Mouse (Mus musculus) MEL (cell line): ENCODE measurements around the gene Olfr462. TPM values are rescaled to one million over a fixed set of nuclear protein-coding genes. Genes with fewer than 3 reads are reported as not detected.

ENCODE experiments used
- DNase-seq: peaks from one replicate; pipeline ENCODE4 v3.0.0; 2011; ENCODE audit warnings: low read depth, low spot score
- H3K27ac ChIP-seq: 2 replicates; pipeline ENCODE4 v1.5.1; 2012; ENCODE audit warnings: low read depth, mild to moderate bottlenecking, control low read depth, low read length, moderate library complexity; ENCODE audit not compliant: control insufficient read depth
- H3K27me3 ChIP-seq, 2 experiments: fragments of 150-350 bp in 1 of 2; sonication (generic) in 1 of 2; 2 replicates each; pipeline ENCODE4 v1.6.1; 2012; ENCODE audit warnings: low read length in 2 of 2, mild to moderate bottlenecking in 2 of 2, improper control_type of control experiment in 1 of 2, moderate library complexity in 1 of 2; ENCODE audit not compliant: insufficient read depth in 2 of 2, control insufficient read depth in 1 of 2
- H3K36me3 ChIP-seq, 2 experiments: 2 replicates each; pipeline ENCODE4 v1.6.1; 2012 to 2014; ENCODE audit warnings: low read length in 2 of 2, improper control_type of control experiment in 1 of 2, inconsistent platforms in 1 of 2, mild to moderate bottlenecking in 1 of 2; ENCODE audit not compliant: insufficient read depth in 2 of 2, control insufficient read depth in 1 of 2
- H3K4me1 ChIP-seq, 2 experiments: fragments of 150-350 bp in 1 of 2; sonication (generic) in 1 of 2; 2 replicates each; pipeline ENCODE4 v1.6.1; 2012; ENCODE audit warnings: low read length in 2 of 2, improper control_type of control experiment in 1 of 2, mild to moderate bottlenecking in 1 of 2; ENCODE audit not compliant: insufficient read depth in 2 of 2, control insufficient read depth in 1 of 2
- H3K4me3 ChIP-seq, 2 experiments: fragments of 150-350 bp in 1 of 2; sonication (generic) in 1 of 2; 2 replicates each; pipeline ENCODE4 v1.5.1; 2012; ENCODE audit warnings: low read depth in 2 of 2, low read length in 2 of 2, mild to moderate bottlenecking in 2 of 2, moderate library complexity in 2 of 2, control low read depth in 1 of 2, improper control_type of control experiment in 1 of 2; ENCODE audit not compliant: control insufficient read depth in 1 of 2, insufficient read depth in 1 of 2
- H3K79me2 ChIP-seq: 2 replicates; pipeline ENCODE4 v1.6.1; 2012; ENCODE audit warnings: mild to moderate bottlenecking, low read length, moderate library complexity; ENCODE audit not compliant: control insufficient read depth, poor library complexity, insufficient read depth
- H3K9ac ChIP-seq: 2 replicates; pipeline ENCODE4 v1.6.1; 2012; ENCODE audit warnings: low read depth, mild to moderate bottlenecking, control low read depth, low read length, moderate library complexity; ENCODE audit not compliant: control insufficient read depth, poor library complexity, severe bottlenecking
- H3K9me3 ChIP-seq: fragments of 150-350 bp; sonication (generic); replicated peaks from 2 replicates; pipeline ENCODE4 v1.6.1; 2012; ENCODE audit warnings: mild to moderate bottlenecking, low read length, improper control_type of control experiment, moderate library complexity; ENCODE audit not compliant: insufficient read depth
- BHLHE40 ChIP-seq: IDR thresholded peaks from 2 replicates; pipeline ENCODE4 v1.6.1; 2012; ENCODE audit warnings: low read depth, mild to moderate bottlenecking, inconsistent platforms, low read length, improper control_type of control experiment, borderline replicate concordance
- HCFC1 ChIP-seq: IDR thresholded peaks from 2 replicates; pipeline ENCODE4 v1.6.1; 2012; ENCODE audit warnings: low read depth, mild to moderate bottlenecking, inconsistent platforms, low read length, improper control_type of control experiment, moderate library complexity
- KAT2A ChIP-seq: conservative IDR thresholded peaks from 2 replicates; pipeline ENCODE4 v1.6.1; 2012; ENCODE audit warnings: low read depth, low read length, improper control_type of control experiment, inconsistent platforms
- MEF2A ChIP-seq: IDR thresholded peaks from 2 replicates; pipeline ENCODE4 v1.6.1; 2014; ENCODE audit warnings: low read depth, mild to moderate bottlenecking, inconsistent platforms, low read length, improper control_type of control experiment; ENCODE audit not compliant: poor library complexity, insufficient replicate concordance, severe bottlenecking; ENCODE audit errors: extremely low read depth
- MXI1 ChIP-seq: IDR thresholded peaks from 2 replicates; pipeline ENCODE4 v1.6.1; 2011; ENCODE audit warnings: mild to moderate bottlenecking, low read depth, low read length, improper control_type of control experiment
- MYB ChIP-seq: IDR thresholded peaks from 2 replicates; pipeline ENCODE4 v1.6.1; 2011; ENCODE audit warnings: mild to moderate bottlenecking, low read depth, low read length, improper control_type of control experiment
- NELFE ChIP-seq: IDR thresholded peaks from 2 replicates; pipeline ENCODE4 v1.6.1; 2011; ENCODE audit warnings: low read depth, low read length, improper control_type of control experiment
- POLR2AphosphoS2 ChIP-seq: IDR thresholded peaks from 2 replicates; pipeline ENCODE4 v1.6.1; 2011; ENCODE audit warnings: low read length, improper control_type of control experiment
- POLR2AphosphoS5 ChIP-seq: IDR thresholded peaks from 2 replicates; pipeline ENCODE4 v1.6.1; 2012; ENCODE audit warnings: low read depth, borderline replicate concordance, mild to moderate bottlenecking, inconsistent platforms, low read length, moderate library complexity, mixed read lengths
- SMC3 ChIP-seq: IDR thresholded peaks from 2 replicates; pipeline ENCODE4 v1.6.1; 2011; ENCODE audit warnings: low read depth, low read length, improper control_type of control experiment
- TCF12 ChIP-seq: IDR thresholded peaks from 2 replicates; pipeline ENCODE4 v1.6.1; 2014; ENCODE audit warnings: low read depth, mild to moderate bottlenecking, inconsistent platforms, low read length, improper control_type of control experiment, moderate library complexity
- ZKSCAN1 ChIP-seq: IDR thresholded peaks from 2 replicates; pipeline ENCODE4 v1.6.1; 2012; ENCODE audit warnings: low read depth, mild to moderate bottlenecking, inconsistent platforms, low read length, improper control_type of control experiment, moderate library complexity
- polyA plus RNA-seq, 2 experiments: library from polyadenylated mRNA; stranded (reverse) in 1 of 2; unstranded in 1 of 2; fragments of >175 nt in 1 of 2; fragments of >200 nt in 1 of 2; gene quantifications; 2 replicates each; pipeline versions ENCODE4 v1.2.1 to v1.2.4; 2012; ENCODE audit warnings: low replicate concordance in 2 of 2, low read depth in 1 of 2; ENCODE audit not compliant: insufficient read length in 2 of 2, insufficient read depth in 1 of 2, missing spikeins in 1 of 2
- total RNA-seq: library from RNA; depleted of rRNA; stranded (reverse); fragments of 300-350 nt; gene quantifications from 2 replicates; pipeline ENCODE4 v1.2.3, GENCODE M21; 2012; rRNA removed

The Olfr462 gene
- total and polyA plus RNA-seq, 3 experiments, result not detected

DNA sequence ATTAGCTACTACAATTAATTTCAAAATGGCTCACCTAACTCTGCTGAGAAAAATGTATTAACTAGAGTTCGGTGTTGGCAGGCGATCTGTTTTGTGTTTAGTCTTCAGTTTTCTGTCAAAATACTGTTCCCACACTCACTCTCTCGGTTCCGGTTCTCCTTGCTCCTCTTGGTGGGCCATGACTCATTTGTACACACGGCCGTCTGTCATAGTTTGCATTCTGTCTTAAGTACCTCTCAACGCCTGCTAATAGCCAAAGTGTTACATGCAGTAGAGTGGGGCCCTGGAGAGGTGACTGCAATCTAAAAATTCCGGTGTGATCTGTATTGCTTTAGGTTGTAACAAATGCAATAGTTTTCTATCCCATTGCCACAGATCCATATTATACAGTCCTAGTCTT lies 51.4 kb downstream of the Olfr462 start:
- no peaks in the 10 kb centered on the region for H3K4me1 ChIP-seq
- H3K27ac ChIP-seq, result no peak overlapping the region
- no peak overlapping the region for H3K4me3 ChIP-seq
- TF ChIP-seq BHLHE40 (no peak), MXI1 (no peak), MYB (no peak), KAT2A (no peak), MEF2A (no peak), NELFE (no peak), TCF12 (no peak), POLR2AphosphoS5 (no peak), ZKSCAN1 (no peak), HCFC1 (no peak), SMC3 (no peak), POLR2AphosphoS2 (no peak)
- H3K36me3 ChIP-seq, result no peaks in the 10 kb centered on the region
- H3K27me3 ChIP-seq, result peaks cover 13 to 20% of the 10 kb centered on the region in 2 experiments
- no peaks in the 10 kb centered on the region for H3K79me2 ChIP-seq
- H3K9me3 ChIP-seq, result no peaks in the 10 kb centered on the region
- DNase-seq, result no peak
- no peak overlapping the region for H3K9ac ChIP-seq

Other genes with a start within 250 kb of the Olfr462 start
- gene Rnf43, start 229.5 kb downstream of the Olfr462 start, total RNA-seq, result 12.9 and 17.3 TPM in 2 replicates
- gene Rnf43, start 229.5 kb downstream of the Olfr462 start, polyA plus RNA-seq, result 10 to 100 TPM in 1 of 2 experiments, not detected in 1; 14.6 TPM
- 301 and 332 TPM in 2 replicates for gene Supt4a, start 154.7 kb downstream of the Olfr462 start, total RNA-seq
- 100 to 1,000 TPM in 1 of 2 experiments, not detected in 1; 223 TPM for gene Supt4a, start 154.7 kb downstream of the Olfr462 start, polyA plus RNA-seq
- gene Tspoap1, start 131.7 kb downstream of the Olfr462 start, total RNA-seq, result 3.7 and 5.2 TPM in 2 replicates
- gene Tspoap1, start 131.7 kb downstream of the Olfr462 start, polyA plus RNA-seq, result 1 to 10 TPM in 1 of 2 experiments, not detected in 1; 8.6 TPM
- gene Mpo, start 98.7 kb downstream of the Olfr462 start, total RNA-seq, result not detected in 2 replicates
- gene Mpo, start 98.7 kb downstream of the Olfr462 start, polyA plus RNA-seq, result under 1 TPM in 1 of 2 experiments, not detected in 1; 0.13 TPM
- gene Lpo, start 64.0 kb downstream of the Olfr462 start, total RNA-seq, result not detected in 2 replicates
- gene Lpo, start 64.0 kb downstream of the Olfr462 start, polyA plus RNA-seq, result not detected
- gene Mks1, start 39.1 kb downstream of the Olfr462 start, total RNA-seq, result 3.3 and 3.7 TPM in 2 replicates
- gene Mks1, start 39.1 kb downstream of the Olfr462 start, polyA plus RNA-seq, result 1 to 10 TPM in 1 of 2 experiments, not detected in 1; 6.1 TPM
- not detected in 2 replicates for gene Epx, start 16.7 kb downstream of the Olfr462 start, total RNA-seq
- gene Epx, start 16.7 kb downstream of the Olfr462 start, polyA plus RNA-seq, result under 1 TPM in 1 of 2 experiments, not detected in 1; 0.03 TPM
- gene Olfr463, start 5.1 kb upstream of the Olfr462 start, total RNA-seq, result not detected in 2 replicates
- gene Olfr463, start 5.1 kb upstream of the Olfr462 start, polyA plus RNA-seq, result not detected
- gene Olfr464, start 28.7 kb upstream of the Olfr462 start, total RNA-seq, result not detected in 2 replicates
- not detected for gene Olfr464, start 28.7 kb upstream of the Olfr462 start, polyA plus RNA-seq
- gene Dynll2, start 95.3 kb upstream of the Olfr462 start, total RNA-seq, result 30.7 and 38.6 TPM in 2 replicates
- gene Dynll2, start 95.3 kb upstream of the Olfr462 start, polyA plus RNA-seq, result 100 to 1,000 TPM in 1 of 2 experiments, 10 to 100 TPM in 1; 75.8 to 124 TPM
- gene Srsf1, start 155.1 kb upstream of the Olfr462 start, total RNA-seq, result 586 and 596 TPM in 2 replicates
- gene Srsf1, start 155.1 kb upstream of the Olfr462 start, polyA plus RNA-seq, result 100 to 1,000 TPM; 421 to 431 TPM
- gene Vezf1, start 176.0 kb upstream of the Olfr462 start, total RNA-seq, result 8.0 and 9.5 TPM in 2 replicates
- gene Vezf1, start 176.0 kb upstream of the Olfr462 start, polyA plus RNA-seq, result 10 to 100 TPM in 1 of 2 experiments, not detected in 1; 20.8 TPM
- gene Cuedc1, start 205.8 kb upstream of the Olfr462 start, total RNA-seq, result 1.0 and 1.1 TPM in 2 replicates
- 1 to 10 TPM in 1 of 2 experiments, not detected in 1; 4.8 TPM for gene Cuedc1, start 205.8 kb upstream of the Olfr462 start, polyA plus RNA-seq